Mouse (Mus musculus) ES-Bruce4 (cell line): ENCODE measurements around the gene Gfod1.

ENCODE experiments used
- CTCF ChIP-seq: IDR thresholded peaks from one replicate; pipeline ENCODE4 v1.8.1; 2011; ENCODE audit warnings: low read depth, low read length
- EP300 ChIP-seq: IDR thresholded peaks from 2 replicates; pipeline ENCODE4 v1.6.1; 2011; ENCODE audit warnings: low read depth, low read length; ENCODE audit not compliant: insufficient read depth
- POLR2A ChIP-seq: IDR thresholded peaks from one replicate; pipeline ENCODE4 v1.8.1; 2011; ENCODE audit warnings: low read length; ENCODE audit not compliant: insufficient read depth

DNA sequence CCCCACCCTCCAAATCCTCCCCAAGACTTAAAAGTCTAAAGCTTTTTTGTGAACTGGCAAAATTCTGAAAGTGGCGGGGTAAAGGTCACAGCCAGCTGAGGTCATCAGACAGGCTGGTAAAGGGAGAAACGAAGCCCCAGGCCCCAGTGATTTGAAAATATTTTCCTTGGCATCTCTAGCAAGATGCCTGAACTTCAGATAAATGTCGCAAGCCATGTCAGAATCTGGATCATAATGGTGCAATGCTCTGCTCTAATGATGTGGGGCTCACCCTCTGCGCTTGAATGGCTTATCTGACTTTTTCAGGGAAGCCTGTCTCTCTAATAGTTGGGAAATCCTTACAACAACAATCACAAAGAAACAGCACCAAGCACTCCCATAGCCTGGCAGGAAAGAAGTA, 70.6 kb downstream of the Gfod1 start:
- TF ChIP-seq CTCF (no peak), EP300 (no peak), POLR2A (no peak)
